ENCODE assay signal across 9 mouse cellular contexts in genomic region chr3:87174096-87174768, GRCm38 (mm10). TPM values are rescaled to one million over a fixed set of nuclear protein-coding genes. Genes with fewer than 3 reads are reported as not detected.
DNase-seq lines count a peak whose midpoint lies in the region; ATAC-seq lines count a peak whose summit lies in the region.
"Had no signal": no experiment of that assay in that cellular context is flagged by ENCODE, and none has a peak within 500 bp of the region (broad histone marks: within the 10 kb centered on the region; RNA-seq: fewer than 3 reads in every experiment).

Gene Kirrel, minus strand, starts transcription at chr3:87174747.

- ATAC-seq in intestine, embryonic 15.5 days, result peak; percentile 92
- peak; percentile 66 for ATAC-seq in liver, embryonic 15.5 days (ENCODE audit: insufficient read depth)
- ATAC-seq in neural tube, embryonic 14.5 days (ENCODE audit: low read depth), result peak; percentile 82

- no peaks in the 10 kb centered on the region for H3K9me3 ChIP-seq in intestine, embryonic 15.5 days
- no peaks in the 10 kb centered on the region for H3K9me3 ChIP-seq in liver, embryonic 15.5 days (replicated peaks)
- H3K9me3 ChIP-seq in neural tube, embryonic 14.5 days (ENCODE audit: control insufficient read depth, low read length), result no peaks in the 10 kb centered on the region
- H3K9me3 ChIP-seq: G1E had no signal

- WGBS in intestine, embryonic 15.5 days, result under 1% methylated on average over 40 of the region's 45 CpGs
- under 1% methylated on average over 45 of the region's 45 CpGs for WGBS in liver, embryonic 15.5 days (ENCODE audit: insufficient replicate concordance)
- 0% methylated on average over 44 of the region's 45 CpGs for WGBS in neural tube, embryonic 14.5 days

- no peaks in the 10 kb centered on the region for H3K27me3 ChIP-seq in intestine, embryonic 15.5 days (replicated peaks)
- H3K27me3 ChIP-seq in liver, embryonic 15.5 days, result peaks cover 66% of the 10 kb centered on the region
- H3K27me3 ChIP-seq in neural tube, embryonic 14.5 days (ENCODE audit: control insufficient read depth, insufficient read depth, low read length), result no peaks in the 10 kb centered on the region

- H3K36me3 ChIP-seq in intestine, embryonic 15.5 days, result no peaks in the 10 kb centered on the region
- no peaks in the 10 kb centered on the region for H3K36me3 ChIP-seq in liver, embryonic 15.5 days (replicated peaks)
- H3K36me3 ChIP-seq in neural tube, embryonic 14.5 days (ENCODE audit: control insufficient read depth, insufficient read depth, low read length), result no peaks in the 10 kb centered on the region
- H3K36me3 ChIP-seq: G1E had no signal

- peaks cover 23% of the 10 kb centered on the region for H3K4me1 ChIP-seq in intestine, embryonic 15.5 days (replicated peaks)
- H3K4me1 ChIP-seq in liver, embryonic 15.5 days (replicated peaks), result peaks cover 23% of the 10 kb centered on the region
- H3K4me1 ChIP-seq in neural tube, embryonic 14.5 days (ENCODE audit: control insufficient read depth, insufficient read depth, low read length), result peaks cover 30% of the 10 kb centered on the region

- H3K9ac ChIP-seq in intestine, embryonic 15.5 days, result peak within 1 kb of the TSS; percentile 73
- peak within 1 kb of the TSS; percentile 15 for H3K9ac ChIP-seq in liver, embryonic 15.5 days
- H3K9ac ChIP-seq in neural tube, embryonic 14.5 days (replicated peaks; ENCODE audit: low read depth, low read length), result peak within 1 kb of the TSS; percentile 51

- H3K4me2 ChIP-seq in intestine, embryonic 15.5 days (replicated peaks), result peak within 1 kb of the TSS; percentile 80
- H3K4me2 ChIP-seq in liver, embryonic 15.5 days, result peak within 1 kb of the TSS; percentile 68
- peak within 1 kb of the TSS; percentile 71 for H3K4me2 ChIP-seq in neural tube, embryonic 14.5 days (ENCODE audit: low read depth, low read length)

- H3K27ac ChIP-seq in intestine, embryonic 15.5 days, result peak within 1 kb of the TSS; percentile 85
- H3K27ac ChIP-seq in liver, embryonic 15.5 days (replicated peaks), result no peak within 1 kb of the TSS
- peak within 1 kb of the TSS; percentile 75 for H3K27ac ChIP-seq in neural tube, embryonic 14.5 days (ENCODE audit: low read depth, low read length)

- peak within 1 kb of the TSS; percentile 64 for H3K4me3 ChIP-seq in intestine, embryonic 15.5 days (replicated peaks)
- peak within 1 kb of the TSS; percentile 48 for H3K4me3 ChIP-seq in liver, embryonic 15.5 days (replicated peaks)
- peak within 1 kb of the TSS; percentile 57 for H3K4me3 ChIP-seq in neural tube, embryonic 14.5 days (ENCODE audit: low read depth, low read length)

- peak; percentile 67 to 74 for DNase-seq in layer of hippocampus, postnatal 10 days (ENCODE audit: low spot score in 2 of 2)
- DNase-seq in layer of hippocampus, adult 11-12 months (ENCODE audit: low spot score), result no peak
- DNase-seq in embryo, embryonic 10 days (ENCODE audit: low spot score), result peak; percentile 93
- DNase-seq in gonadal fat pad, adult 2 months (ENCODE audit: low read depth), result no peak
- DNase-seq in thymus, postnatal 4 days, result peak; percentile 67

RNA-seq across cellular contexts. Expression of gene Kirrel, which starts in this region (rescaled TPM):
- 1 to 10 TPM; 5.9 to 6.4 TPM for total RNA-seq in layer of hippocampus, postnatal 10 days (2021)
- polyA plus RNA-seq in gonadal fat pad, adult 2 months (2012; rRNA removed), result 14.4 and 19.6 TPM in 2 replicates
- polyA plus RNA-seq in intestine, embryonic 15.5 days (2015; fragmentation: Nextera tagmentation; extraction: Ambion mirVana), result 11.0 and 11.8 TPM in 2 replicates
- polyA plus RNA-seq in liver, embryonic 15.5 days (2015; fragmentation: Nextera tagmentation; extraction: Ambion mirVana), result 0.67 and 0.92 TPM in 2 replicates
- polyA plus RNA-seq in neural tube, embryonic 14.5 days (2014; fragmentation: Nextera tagmentation; extraction: Ambion mirVana), result 3.9 and 4.9 TPM in 2 replicates
- polyA plus RNA-seq: G1E had no signal

Comparison
In these comparisons a context has a peak if more than half of its experiments do, and no peak if none do; other contexts are left out.
1. DNase-seq: peak in layer of hippocampus, postnatal 10 days (2 of 2), embryo, embryonic 10 days (single experiment) and thymus, postnatal 4 days (single experiment); none in layer of hippocampus, adult 11-12 months (single experiment) and gonadal fat pad, adult 2 months (single experiment).
2. Peak in ATAC-seq, H3K4me3 ChIP-seq, H3K9ac ChIP-seq and H3K4me2 ChIP-seq in liver, embryonic 15.5 days; RNA of the gene not detected or under 1 TPM.
3. H3K9ac ChIP-seq: peak in every context shown above with its lines; median percentile 73 in intestine, embryonic 15.5 days; 51 in neural tube, embryonic 14.5 days; 15 in liver, embryonic 15.5 days.
4. Peak in every context shown above with its lines, with median percentiles within 50 percentile points of each other: ATAC-seq, H3K4me2 ChIP-seq and H3K4me3 ChIP-seq.